Mouse (Mus musculus): ENCODE data around the gene Ccdc89. TPM values are rescaled to one million over a fixed set of nuclear protein-coding genes. Genes with fewer than 3 reads are reported as not detected.

The Ccdc89 gene
- total RNA-seq, 2 experiments from 2014 or later, result 0.29 TPM; not detected in 1

- DNase-seq, result peak; percentile 23 to 30
- intact Hi-C loops (cut with DNase I), result no loop called here
Observed at GRCm38 (mm10) chr7:90460930-90461329, 34.6 kb downstream of the Ccdc89 start.

- intact Hi-C loops (cut with DNase I), result no loop called here
- DNase-seq, result no peak
Observed at GRCm38 (mm10) chr7:90461441-90461840, 35.1 kb downstream of the Ccdc89 start.

- intact Hi-C loops (cut with DNase I), result no loop called here
- no peak for DNase-seq
Observed at GRCm38 (mm10) chr7:90473511-90473910, 47.1 kb downstream of the Ccdc89 start.

GRCm38 (mm10) chr7:90475793-90476312, 49.5 kb downstream of the Ccdc89 start, which contains the start of gene Tmem126b:
TSS of gene Tmem126b (minus strand) at chr7:90476001.
- intact Hi-C loops (cut with DNase I), result loop anchor here (1.0 kb wide), 1 partner anchor 33 kb away; no protein-coding TSS in a partner anchor

GRCm38 (mm10) chr7:90476313-90477245, 50.2 kb downstream of the Ccdc89 start, which contains the start of gene Dlg2:
TSS of gene Dlg2 (plus strand) at chr7:90476672.
- intact Hi-C loops (cut with DNase I), result loop anchor here (1.0 kb wide), 1 partner anchor 33 kb away; no protein-coding TSS in a partner anchor
- no peak for DNase-seq

More at GRCm38 (mm10) chr7:90475793-90476312, 49.5 kb downstream of the Ccdc89 start, which contains the start of gene Tmem126b:
- peak; percentile 97 to 99 for DNase-seq

Other genes starting within 250 kb of the Ccdc89 start
- under 1 TPM in 1 of 2 experiments, not detected in 1; 0.26 TPM for gene Ccdc83, start 160.8 kb upstream of the Ccdc89 start, total RNA-seq (2021)
- gene Sytl2, start 124.3 kb upstream of the Ccdc89 start, total RNA-seq (2021), result 1 to 10 TPM; 4.1 to 4.6 TPM
- gene Crebzf, start 16.2 kb downstream of the Ccdc89 start, total RNA-seq (2021), result 10 to 100 TPM; 26.1 to 27.9 TPM
- 100 to 1,000 TPM in 1 of 2 experiments, 10 to 100 TPM in 1; 96.8 to 111 TPM for gene Tmem126a, start 30.7 kb downstream of the Ccdc89 start, total RNA-seq (2021)
- gene Tmem126b, start 49.4 kb downstream of the Ccdc89 start, total RNA-seq (2021), result 10 to 100 TPM; 22.1 to 22.7 TPM
- gene Dlg2, start 50.1 kb downstream of the Ccdc89 start, total RNA-seq (2021), result 1 to 10 TPM; 1.9 to 2.9 TPM